Mouse (Mus musculus): ENCODE results near the gene Fbxo9. TPM values are rescaled to one million over a fixed set of nuclear protein-coding genes. Genes with fewer than 3 reads are reported as not detected.

Fbxo9 gene
- polyA plus RNA-seq, 1 experiment, result 48.8 TPM

DNA sequence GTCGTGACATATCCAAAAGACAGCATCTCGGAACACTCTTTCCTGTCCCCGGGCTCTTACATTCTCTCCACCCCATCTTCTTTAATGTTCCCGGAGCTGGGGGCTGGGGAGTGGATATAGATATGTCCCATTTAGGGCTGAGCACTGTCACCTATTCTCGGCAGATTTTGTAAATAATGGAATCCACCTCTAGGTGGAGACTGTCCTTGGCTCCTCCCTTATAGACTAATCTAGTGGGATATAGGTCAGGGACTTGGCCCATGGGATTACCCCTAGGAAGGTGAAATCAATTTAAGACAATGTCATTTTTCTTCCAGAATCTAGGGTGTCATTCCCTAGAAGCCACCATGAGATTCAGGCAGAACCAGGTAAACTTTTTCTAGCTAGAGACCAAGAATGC lies 791 bp upstream of the Fbxo9 start:
- TF ChIP-seq POLR2A (IDR thresholded peaks at IDR 0.05; ENCODE audit: control insufficient read depth, low read depth, low read length) (no peak), CTCF (IDR thresholded peaks at IDR 0.05; ENCODE audit: control insufficient read depth, insufficient read depth, insufficient replicate concordance, low read depth, low read length) (no peak)
- Histone ChIP-seq H3K27me3 (ENCODE audit: control insufficient read depth, insufficient read depth, low read length) (no peaks in the 10 kb centered on the region), H3K4me1 (ENCODE audit: control insufficient read depth, insufficient read depth, low read length) (peaks cover 8% of the 10 kb centered on the region), H3K27ac (ENCODE audit: control insufficient read depth, insufficient read depth, low read depth, low read length) (no peak overlapping the region), H3K4me3 (ENCODE audit: control insufficient read depth, low read depth, low read length) (no peak overlapping the region; the same call in 1 of the 2 replicates), H3K36me3 (ENCODE audit: control insufficient read depth, insufficient read depth, low read length) (no peaks in the 10 kb centered on the region)

DNA sequence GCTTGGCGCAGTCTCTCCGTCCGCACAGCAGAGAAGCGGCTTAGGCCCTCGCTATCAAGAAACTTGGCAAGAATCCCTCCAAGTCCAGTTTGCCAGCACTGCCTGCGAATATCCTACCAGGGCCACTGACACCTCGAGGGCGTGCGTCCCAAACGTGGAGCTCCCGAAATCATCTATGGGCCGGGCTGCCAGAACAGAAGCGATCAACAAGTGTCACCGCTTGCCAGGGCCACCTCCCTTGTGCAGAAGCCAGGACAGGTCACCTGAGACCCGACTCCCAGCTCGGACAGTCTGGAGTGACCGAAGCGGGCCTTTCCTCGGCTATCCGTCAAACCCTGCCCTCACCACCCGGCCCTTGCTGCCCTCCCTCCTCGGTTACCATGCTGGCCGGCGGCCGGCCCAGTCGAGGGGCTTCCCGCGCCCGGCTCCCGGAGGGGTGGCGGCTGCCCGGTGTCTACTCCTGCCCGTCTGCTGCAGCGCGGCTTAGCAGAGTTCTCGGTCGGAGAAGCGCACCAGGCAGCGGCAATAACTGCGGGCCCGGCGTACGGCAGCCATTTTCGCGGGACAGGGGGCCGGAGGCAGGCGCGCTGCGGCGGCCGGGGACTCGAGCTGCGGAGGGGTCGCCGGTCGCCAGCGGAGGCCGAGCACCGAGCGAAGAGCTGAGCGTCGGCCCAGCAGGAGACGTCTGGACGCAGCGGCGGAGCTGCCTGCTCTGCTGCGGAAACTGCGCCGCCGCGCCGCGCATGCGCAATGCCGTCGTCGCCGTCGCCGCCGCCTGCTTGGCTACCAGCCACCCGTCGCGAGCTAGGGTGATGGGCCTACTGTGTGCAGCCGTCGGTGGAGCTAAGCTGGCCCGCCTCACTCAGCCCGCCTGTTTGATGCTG lies 711 bp downstream of the Fbxo9 start:
- H3K27ac ChIP-seq (ENCODE audit: control insufficient read depth, insufficient read depth, low read depth, low read length), result peak overlapping the region; percentile 90
- peaks cover 6% of the 10 kb centered on the region for H3K4me1 ChIP-seq (ENCODE audit: control insufficient read depth, insufficient read depth, low read length)
- TF ChIP-seq CTCF (IDR thresholded peaks at IDR 0.05; ENCODE audit: control insufficient read depth, insufficient read depth, insufficient replicate concordance, low read depth, low read length), result no peak
- TF ChIP-seq POLR2A (IDR thresholded peaks at IDR 0.05; ENCODE audit: control insufficient read depth, low read depth, low read length), result peak; percentile 88
- H3K36me3 ChIP-seq (ENCODE audit: control insufficient read depth, insufficient read depth, low read length), result peaks cover 2% of the 10 kb centered on the region; the same call in 1 of the 2 replicates
- H3K27me3 ChIP-seq (ENCODE audit: control insufficient read depth, insufficient read depth, low read length), result no peaks in the 10 kb centered on the region
- H3K4me3 ChIP-seq (ENCODE audit: control insufficient read depth, low read depth, low read length), result peak overlapping the region; percentile 87

GRCm38 (mm10) chr9:78107582-78107911 lies 1.3 kb downstream of the Fbxo9 start:
- TF ChIP-seq CTCF (IDR thresholded peaks at IDR 0.05; ENCODE audit: control insufficient read depth, insufficient read depth, insufficient replicate concordance, low read depth, low read length), result no peak
- TF ChIP-seq POLR2A (IDR thresholded peaks at IDR 0.05; ENCODE audit: control insufficient read depth, low read depth, low read length), result no peak
- Histone ChIP-seq H3K27me3 (ENCODE audit: control insufficient read depth, insufficient read depth, low read length) (no peaks in the 10 kb centered on the region), H3K4me1 (ENCODE audit: control insufficient read depth, insufficient read depth, low read length) (peaks cover 6% of the 10 kb centered on the region), H3K36me3 (ENCODE audit: control insufficient read depth, insufficient read depth, low read length) (peaks cover 2% of the 10 kb centered on the region; the same call in 1 of the 2 replicates), H3K4me3 (ENCODE audit: control insufficient read depth, low read depth, low read length) (peak overlapping the region; percentile 87), H3K27ac (ENCODE audit: control insufficient read depth, insufficient read depth, low read depth, low read length) (no peak overlapping the region; the same call in 1 of the 2 replicates)

GRCm38 (mm10) chr9:78106821-78107220 lies 2.0 kb downstream of the Fbxo9 start:
- TF ChIP-seq CTCF (IDR thresholded peaks at IDR 0.05; ENCODE audit: control insufficient read depth, insufficient read depth, insufficient replicate concordance, low read depth, low read length) (no peak), POLR2A (IDR thresholded peaks at IDR 0.05; ENCODE audit: control insufficient read depth, low read depth, low read length) (no peak)
- no peaks in the 10 kb centered on the region for H3K27me3 ChIP-seq (ENCODE audit: control insufficient read depth, insufficient read depth, low read length)
- H3K27ac ChIP-seq (ENCODE audit: control insufficient read depth, insufficient read depth, low read depth, low read length), result no peak overlapping the region
- peaks cover 3% of the 10 kb centered on the region; the same call in 1 of the 2 replicates for H3K36me3 ChIP-seq (ENCODE audit: control insufficient read depth, insufficient read depth, low read length)
- no peak overlapping the region for H3K4me3 ChIP-seq (ENCODE audit: control insufficient read depth, low read depth, low read length)
- H3K4me1 ChIP-seq (ENCODE audit: control insufficient read depth, insufficient read depth, low read length), result peaks cover 6% of the 10 kb centered on the region

- TF ChIP-seq CTCF (IDR thresholded peaks at IDR 0.05; ENCODE audit: control insufficient read depth, insufficient read depth, insufficient replicate concordance, low read depth, low read length) (no peak), POLR2A (IDR thresholded peaks at IDR 0.05; ENCODE audit: control insufficient read depth, low read depth, low read length) (no peak)
- peaks cover 6% of the 10 kb centered on the region for H3K4me1 ChIP-seq (ENCODE audit: control insufficient read depth, insufficient read depth, low read length)
- H3K4me3 ChIP-seq (ENCODE audit: control insufficient read depth, low read depth, low read length), result no peak overlapping the region
- no peak overlapping the region for H3K27ac ChIP-seq (ENCODE audit: control insufficient read depth, insufficient read depth, low read depth, low read length)
- no peaks in the 10 kb centered on the region for H3K27me3 ChIP-seq (ENCODE audit: control insufficient read depth, insufficient read depth, low read length)
- peaks cover 3% of the 10 kb centered on the region; the same call in 1 of the 2 replicates for H3K36me3 ChIP-seq (ENCODE audit: control insufficient read depth, insufficient read depth, low read length)
Observed at GRCm38 (mm10) chr9:78105501-78105932, 3.3 kb downstream of the Fbxo9 start.

DNA sequence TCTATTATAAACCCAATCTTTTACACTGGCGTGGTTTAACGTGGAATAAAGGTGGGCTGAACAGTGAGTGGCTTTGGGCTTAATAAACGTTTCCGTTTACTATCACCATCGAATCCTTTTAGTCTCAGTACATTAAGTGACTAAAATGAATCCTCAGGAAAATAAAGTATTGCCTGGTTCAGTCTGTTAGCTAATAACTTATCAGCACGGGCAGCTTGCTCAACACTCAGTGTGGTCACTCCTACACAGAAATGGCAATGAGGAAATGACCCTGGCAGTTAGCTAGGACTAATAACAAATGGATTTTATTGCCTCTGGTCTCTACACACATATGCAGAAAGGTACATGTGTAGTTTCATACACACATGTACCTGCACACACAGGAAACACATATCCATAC lies 3.9 kb downstream of the Fbxo9 start:
- no peak overlapping the region for H3K27ac ChIP-seq (ENCODE audit: control insufficient read depth, insufficient read depth, low read depth, low read length)
- peaks cover 6% of the 10 kb centered on the region for H3K4me1 ChIP-seq (ENCODE audit: control insufficient read depth, insufficient read depth, low read length)
- no peaks in the 10 kb centered on the region for H3K27me3 ChIP-seq (ENCODE audit: control insufficient read depth, insufficient read depth, low read length)
- H3K36me3 ChIP-seq (ENCODE audit: control insufficient read depth, insufficient read depth, low read length), result peaks cover 4% of the 10 kb centered on the region; the same call in 1 of the 2 replicates
- no peak for TF ChIP-seq CTCF (IDR thresholded peaks at IDR 0.05; ENCODE audit: control insufficient read depth, insufficient read depth, insufficient replicate concordance, low read depth, low read length)
- no peak for TF ChIP-seq POLR2A (IDR thresholded peaks at IDR 0.05; ENCODE audit: control insufficient read depth, low read depth, low read length)
- H3K4me3 ChIP-seq (ENCODE audit: control insufficient read depth, low read depth, low read length), result no peak overlapping the region

DNA sequence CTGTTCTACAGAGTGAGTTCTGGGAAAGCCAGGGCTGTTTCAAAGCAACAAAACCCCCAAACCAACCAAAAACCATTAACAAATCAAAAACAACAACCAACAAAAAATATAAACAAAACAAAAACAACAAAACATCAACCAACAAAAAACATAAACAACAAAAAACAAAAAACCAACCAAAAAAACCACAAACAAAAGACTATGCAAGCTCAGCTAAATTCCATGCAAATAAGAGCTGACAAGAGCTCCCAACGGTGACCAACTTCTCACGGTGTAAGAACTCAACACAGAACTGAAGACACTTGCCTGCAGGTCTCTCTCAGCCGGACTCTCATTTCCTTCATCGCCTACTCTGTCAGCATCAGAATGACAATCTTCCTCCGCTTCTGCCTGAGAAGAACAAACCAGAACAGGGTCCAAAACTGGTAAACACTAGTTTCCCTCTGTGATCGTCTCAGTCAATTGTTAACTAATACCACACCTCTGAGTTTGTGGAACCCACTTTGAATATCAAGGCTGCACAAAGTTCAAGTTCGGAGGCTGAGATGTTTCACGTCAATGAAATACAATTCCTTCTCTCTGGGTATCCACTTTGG lies 4.8 kb downstream of the Fbxo9 start:
- Histone ChIP-seq H3K27me3 (ENCODE audit: control insufficient read depth, insufficient read depth, low read length) (no peaks in the 10 kb centered on the region), H3K4me1 (ENCODE audit: control insufficient read depth, insufficient read depth, low read length) (peaks cover 6% of the 10 kb centered on the region; the same call in 1 of the 2 replicates), H3K36me3 (ENCODE audit: control insufficient read depth, insufficient read depth, low read length) (peaks cover 4% of the 10 kb centered on the region; the same call in 1 of the 2 replicates), H3K27ac (ENCODE audit: control insufficient read depth, insufficient read depth, low read depth, low read length) (no peak overlapping the region), H3K4me3 (ENCODE audit: control insufficient read depth, low read depth, low read length) (no peak overlapping the region)
- no peak for TF ChIP-seq POLR2A (IDR thresholded peaks at IDR 0.05; ENCODE audit: control insufficient read depth, low read depth, low read length)
- TF ChIP-seq CTCF (IDR thresholded peaks at IDR 0.05; ENCODE audit: control insufficient read depth, insufficient read depth, insufficient replicate concordance, low read depth, low read length), result no peak

All from testis, adult 2 months (tissue).